Comparison of ENCODE assay signal across 8 mouse cellular contexts in genomic region chr3:131271157-131271556, GRCm38 (mm10). TPM values are rescaled to one million over a fixed set of nuclear protein-coding genes. Genes with fewer than 3 reads are reported as not detected.
DNase-seq lines count a peak whose midpoint lies in the region; ATAC-seq and TF ChIP-seq lines count a peak whose summit lies in the region.

No protein-coding gene starts in this region.

- H3K4me3 ChIP-seq in stomach, postnatal 0 days (ENCODE audit: low read depth, low read length): peak overlapping the region; percentile 80

- intact Hi-C loops in heart, postnatal 36 days (cut with DNase I): loop anchor here (10.0 kb wide), 1 partner anchor 1546 kb away; no protein-coding TSS in a partner anchor

- peaks cover 5% of the 10 kb centered on the region; the same call in 1 of the 2 replicates for H3K4me1 ChIP-seq in stomach, postnatal 0 days (replicated peaks; ENCODE audit: control insufficient read depth, insufficient read depth)

- no peaks in the 10 kb centered on the region for H3K36me3 ChIP-seq in stomach, postnatal 0 days (ENCODE audit: control insufficient read depth, insufficient read depth, low read length)

- ATAC-seq in stomach, postnatal 0 days (ENCODE audit: low FRiP score, low TSS enrichment): peak; percentile 74

- peak; percentile 65 for DNase-seq in 3134 (ENCODE audit: extremely low read depth, insufficient read length, low spot score)
- peak; percentile 87 for DNase-seq in ZHBTc4 (ENCODE audit: low read depth, low spot score)
- peak; percentile 36 for DNase-seq in fibroblast of lung, adult 2 months (ENCODE audit: low read depth)
- peak; percentile 52 to 63 for DNase-seq in heart, postnatal 36 days
- peak; percentile 75 for DNase-seq in large intestine, adult 2 months (ENCODE audit: low read depth, low spot score)
- DNase-seq in mesoderm, embryonic 11.5 days (ENCODE audit: low read depth, low spot score): peak; percentile 79
- DNase-seq in stomach, postnatal 0 days (ENCODE audit: low spot score): peak; percentile 81
- DNase-seq in right cerebral cortex, postnatal 4 days: no peak

- peak overlapping the region; percentile 84 for H3K4me2 ChIP-seq in stomach, postnatal 0 days (replicated peaks; ENCODE audit: low read depth)

- H3K27me3 ChIP-seq in stomach, postnatal 0 days (ENCODE audit: control insufficient read depth, insufficient read depth, low read length): no peaks in the 10 kb centered on the region

- TF ChIP-seq EP300 in stomach, postnatal 0 days (optimal IDR thresholded peaks at IDR 0.05): no peak

- TF ChIP-seq CTCF in stomach, postnatal 0 days (IDR thresholded peaks at IDR 0.05; ENCODE audit: low read depth): peak; percentile 54

- 4% methylated on average over 8 of the region's 8 CpGs for WGBS in large intestine, adult 2 months
- 6% methylated on average over 8 of the region's 8 CpGs for WGBS in stomach, postnatal 0 days

- H3K27ac ChIP-seq in stomach, postnatal 0 days (replicated peaks): peak overlapping the region; percentile 94

- no peaks in the 10 kb centered on the region for H3K9me3 ChIP-seq in stomach, postnatal 0 days (ENCODE audit: control insufficient read depth, low read length)

- peak overlapping the region; percentile 84 for H3K9ac ChIP-seq in stomach, postnatal 0 days (ENCODE audit: low read length)

RNA-seq across cellular contexts. Expression of gene Hadh, which starts 0.7 kb away (rescaled TPM):
- 100 to 1,000 TPM; 734 to 810 TPM for total RNA-seq in heart, postnatal 36 days (2021)
- polyA plus RNA-seq in large intestine, adult 2 months (2012; rRNA removed): 210 and 377 TPM in 2 replicates
- 172 and 176 TPM in 2 replicates for polyA plus RNA-seq in stomach, postnatal 0 days (2015; fragmentation: Nextera tagmentation; extraction: Ambion mirVana)

RNA-seq across cellular contexts. Expression of gene Cyp2u1, which starts 31.9 kb away (rescaled TPM):
- total RNA-seq in heart, postnatal 36 days (2021): 10 to 100 TPM; 30.4 to 32.3 TPM
- 6.1 and 13.5 TPM in 2 replicates for polyA plus RNA-seq in large intestine, adult 2 months (2012; rRNA removed)
- polyA plus RNA-seq in stomach, postnatal 0 days (2015; fragmentation: Nextera tagmentation; extraction: Ambion mirVana): 1.8 and 1.9 TPM in 2 replicates
